Mouse (Mus musculus): ENCODE measurements around the gene 2900011O08Rik.
"Not testable (repeated sequence)": the region's sequence is repeated elsewhere in the genome, so short reads cannot be mapped to it uniquely, and the experiment has no call there.

2900011O08Rik gene

DNA sequence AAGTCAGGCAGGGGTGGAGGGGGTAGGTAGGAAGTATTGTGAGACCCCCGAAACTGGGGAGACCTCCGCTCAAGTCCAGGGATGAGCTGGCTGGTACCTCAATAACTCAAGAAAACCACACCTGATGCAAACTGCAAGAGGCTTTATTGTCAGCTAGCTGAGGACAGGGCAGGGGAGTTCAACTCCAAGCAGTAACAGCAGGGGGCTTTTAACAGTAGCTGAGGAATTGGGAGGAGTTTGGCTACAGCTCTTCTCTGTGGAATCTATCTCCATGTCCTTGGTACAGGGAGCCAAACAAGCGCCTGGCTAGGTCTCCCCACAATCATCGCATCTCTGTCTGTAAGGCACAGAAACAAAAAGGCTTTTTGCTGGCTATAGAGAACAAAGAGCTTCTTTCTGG lies 80.2 kb downstream of the 2900011O08Rik start:
- DNase-seq (ENCODE audit: low spot score in 2 of 2) = not testable (repeated sequence)

DNA sequence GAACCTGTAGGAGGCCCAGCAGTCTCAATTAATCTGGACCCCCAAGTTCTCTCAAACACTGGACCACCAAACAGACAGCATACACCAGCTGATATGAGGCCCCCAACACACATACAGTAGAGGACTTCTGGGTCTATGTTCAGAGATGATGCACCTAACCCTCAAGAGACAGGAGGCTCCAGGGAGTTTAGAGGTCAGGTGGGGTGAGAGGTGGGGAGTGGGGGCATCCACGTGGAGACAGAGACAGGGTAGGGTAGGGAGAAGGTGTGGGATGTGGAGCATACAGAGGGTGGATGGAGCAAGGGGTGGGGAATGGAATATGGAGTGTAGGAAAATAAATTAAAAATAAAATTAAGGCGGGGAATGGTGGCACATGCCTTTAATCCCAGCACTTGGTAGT lies 82.3 kb downstream of the 2900011O08Rik start:
- not testable (repeated sequence) for DNase-seq (ENCODE audit: low spot score in 2 of 2)

GRCm38 (mm10) chr16:14070471-14071169 lies 84.2 kb downstream of the 2900011O08Rik start:
- no peak for DNase-seq (ENCODE audit: low spot score in 2 of 2)

DNA sequence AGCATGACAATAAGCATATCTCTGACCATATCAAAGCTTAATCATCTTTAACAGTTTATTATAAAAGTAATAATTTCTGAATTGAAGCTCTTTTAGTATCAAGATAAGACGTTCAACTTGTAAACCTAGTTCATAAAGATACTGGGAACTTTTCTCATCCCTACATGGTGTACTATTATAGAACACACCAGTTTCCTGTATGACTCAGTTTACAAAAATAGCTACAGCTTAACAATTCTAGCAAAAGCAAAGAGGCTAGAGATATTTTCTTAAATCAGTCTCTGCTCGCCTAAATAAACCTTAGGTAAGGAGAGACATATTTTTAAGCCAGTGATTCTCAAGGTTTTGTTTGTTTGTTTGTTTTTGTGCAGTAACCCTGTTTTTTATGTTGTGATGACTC lies 96.5 kb downstream of the 2900011O08Rik start:
- DNase-seq (ENCODE audit: low spot score in 2 of 2) = no peak

DNA sequence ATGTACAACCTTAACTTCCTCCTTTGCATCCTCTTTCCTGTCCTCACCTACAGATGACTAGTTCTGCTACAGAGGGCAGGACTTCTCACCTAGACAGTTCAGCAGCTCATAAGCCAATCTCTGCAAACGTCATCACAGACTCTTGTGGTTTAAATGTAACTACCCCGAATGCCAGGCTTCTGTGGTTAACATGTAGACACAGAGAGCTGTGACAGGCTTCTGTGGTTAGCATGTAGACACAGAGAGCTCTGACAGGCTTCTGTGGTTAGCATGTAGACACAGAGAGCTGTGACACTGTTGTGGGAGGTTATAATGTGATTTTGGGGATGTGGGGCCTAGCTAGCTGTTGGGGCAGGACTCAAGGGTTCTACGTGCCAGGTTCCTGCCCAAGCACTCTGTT lies 101.8 kb downstream of the 2900011O08Rik start:
- DNase-seq (ENCODE audit: low spot score in 2 of 2) = no peak

DNA sequence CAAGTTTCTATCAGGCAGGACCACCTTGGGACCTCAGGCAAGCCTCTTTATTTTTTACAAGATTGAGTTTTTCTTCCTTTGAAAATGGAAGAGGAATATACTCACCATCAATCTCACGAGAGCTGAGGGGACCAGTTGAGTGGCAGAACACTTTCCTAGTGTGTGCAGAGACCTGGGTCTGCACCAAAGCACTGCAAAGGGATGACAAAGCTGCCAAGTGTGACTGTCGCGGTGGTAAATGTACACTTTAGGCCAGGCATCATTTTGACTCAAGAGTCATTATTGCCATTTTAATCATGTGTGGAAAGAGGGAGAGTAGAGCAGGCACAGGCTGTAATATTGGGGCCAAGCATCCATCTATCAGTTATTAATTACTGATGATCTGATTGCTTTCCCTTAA lies 102.9 kb downstream of the 2900011O08Rik start:
- DNase-seq (ENCODE audit: low spot score in 2 of 2) = no peak

DNA sequence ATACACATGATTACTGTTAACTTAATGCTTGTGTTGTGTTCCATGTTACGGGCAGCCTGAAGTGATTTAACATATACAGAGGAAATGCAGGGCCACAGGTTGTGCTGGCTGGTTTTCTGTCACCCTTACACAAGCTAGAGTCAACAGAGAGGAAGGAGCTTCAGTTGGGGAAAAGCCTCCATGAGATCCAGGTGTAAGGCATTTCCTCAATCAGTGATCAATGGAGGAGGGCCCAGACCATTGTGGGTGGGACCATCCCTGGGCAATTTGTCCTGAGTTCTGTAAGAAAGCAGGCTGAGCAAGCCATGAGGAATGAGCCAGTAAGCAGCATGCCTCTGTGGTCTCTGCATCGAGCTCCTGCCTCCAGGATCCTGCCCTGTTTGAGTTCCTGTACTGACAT lies 105.4 kb downstream of the 2900011O08Rik start:
- DNase-seq (ENCODE audit: low spot score in 2 of 2) = no peak

GRCm38 (mm10) chr16:14105891-14106290 lies 119.5 kb downstream of the 2900011O08Rik start:
- DNase-seq (ENCODE audit: low spot score in 2 of 2) = no peak

DNA sequence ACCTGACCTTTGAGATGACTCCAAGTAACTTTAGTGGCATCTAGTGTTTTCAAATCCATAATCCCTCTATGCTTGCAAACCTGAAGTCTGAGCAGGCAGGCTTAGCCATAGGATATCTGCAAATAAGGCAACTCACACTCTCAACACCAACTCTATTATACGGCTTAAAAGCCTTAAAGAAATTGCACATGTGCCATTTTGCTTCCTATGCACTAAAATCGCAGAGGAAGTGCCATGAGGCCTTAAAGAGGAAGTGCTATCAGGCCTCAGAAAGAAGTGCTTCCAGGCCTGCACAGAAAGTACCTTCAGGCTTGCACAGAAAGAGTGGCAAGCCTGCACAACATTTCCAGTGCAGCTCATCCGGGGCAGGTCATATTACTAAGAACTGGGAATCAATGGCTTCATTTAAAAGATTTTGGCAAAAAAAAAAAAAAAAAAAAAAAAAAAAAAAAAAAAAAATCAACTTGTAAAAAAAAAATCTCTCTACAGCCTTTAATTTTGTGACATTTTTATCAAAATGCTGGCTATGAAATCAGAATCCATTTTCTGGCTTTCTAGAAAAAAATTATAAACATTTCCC lies 123.3 kb downstream of the 2900011O08Rik start:
- DNase-seq (ENCODE audit: low spot score in 2 of 2) = no peak

DNA sequence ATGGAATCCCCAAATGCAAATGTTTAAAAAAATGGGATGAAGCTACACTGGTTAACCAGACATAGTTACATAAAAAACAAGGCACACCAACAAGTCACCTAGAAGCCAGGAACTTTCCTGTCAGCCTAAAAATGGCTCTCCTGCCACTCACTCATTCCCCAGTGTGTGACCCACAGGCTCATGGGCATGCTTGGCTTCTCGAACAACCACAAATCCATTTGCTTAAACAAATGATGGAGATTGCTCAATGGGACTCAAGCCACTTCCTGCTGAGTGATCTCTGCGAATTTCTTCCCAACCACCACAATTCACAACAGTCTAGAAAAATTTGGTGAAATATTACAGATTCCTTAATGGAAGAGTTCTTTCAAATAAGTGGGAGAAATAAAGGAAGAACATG lies 124.5 kb downstream of the 2900011O08Rik start:
- DNase-seq (ENCODE audit: low spot score in 2 of 2) = no peak

DNA sequence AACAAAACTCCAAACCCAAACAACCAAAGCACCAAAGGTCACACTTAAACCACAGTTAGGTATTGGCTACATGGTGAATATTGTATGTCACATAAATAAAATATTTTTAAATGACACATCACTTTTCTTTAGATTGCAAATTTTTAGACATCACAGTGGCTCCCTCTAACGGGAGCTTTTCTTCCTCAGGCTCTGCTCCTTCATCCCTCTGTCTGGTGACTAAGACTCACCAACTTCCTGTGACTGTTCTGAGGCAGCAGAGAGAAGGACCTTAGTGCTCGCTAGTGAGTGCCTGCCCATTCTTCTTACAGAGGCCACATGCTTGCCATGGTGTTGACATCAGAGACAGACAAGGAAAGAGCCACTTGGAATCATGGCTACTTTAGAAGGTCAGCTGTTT lies 125.7 kb downstream of the 2900011O08Rik start:
- no peak for DNase-seq (ENCODE audit: low spot score in 2 of 2)

- DNase-seq (ENCODE audit: low spot score in 2 of 2) = no peak
Measured at GRCm38 (mm10) chr16:14112742-14113141, 126.3 kb downstream of the 2900011O08Rik start.

- no peak for DNase-seq (ENCODE audit: low spot score in 2 of 2)
Measured at GRCm38 (mm10) chr16:14117299-14117698, 130.9 kb downstream of the 2900011O08Rik start.

GRCm38 (mm10) chr16:14120941-14121340 lies 134.5 kb downstream of the 2900011O08Rik start:
- DNase-seq (ENCODE audit: low spot score in 2 of 2) = no peak

- no peak for DNase-seq (ENCODE audit: low spot score in 2 of 2)
Measured at GRCm38 (mm10) chr16:14121563-14121962, 135.2 kb downstream of the 2900011O08Rik start.

DNA sequence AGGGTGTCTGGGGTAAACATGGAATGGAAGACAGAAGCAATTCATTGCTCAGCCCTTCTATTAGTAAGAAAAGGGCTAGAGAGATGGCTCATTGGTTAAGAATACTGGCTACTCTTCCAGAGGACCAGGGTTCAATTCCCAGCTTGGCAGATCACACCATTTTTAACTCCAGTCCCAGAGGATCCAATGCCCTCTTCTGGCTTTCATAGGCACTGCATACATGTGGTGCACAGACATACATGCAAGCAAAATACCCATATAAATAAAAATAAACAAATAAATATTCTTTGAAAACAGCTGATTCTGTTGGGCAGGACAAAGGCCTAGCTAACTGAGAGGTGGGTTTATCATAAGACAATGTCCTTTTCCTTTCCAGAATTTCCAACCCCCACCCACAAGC lies 136.2 kb downstream of the 2900011O08Rik start:
- no peak for DNase-seq (ENCODE audit: low spot score in 2 of 2)

GRCm38 (mm10) chr16:14123901-14124300 lies 137.5 kb downstream of the 2900011O08Rik start:
- no peak for DNase-seq (ENCODE audit: low spot score in 2 of 2)

DNA sequence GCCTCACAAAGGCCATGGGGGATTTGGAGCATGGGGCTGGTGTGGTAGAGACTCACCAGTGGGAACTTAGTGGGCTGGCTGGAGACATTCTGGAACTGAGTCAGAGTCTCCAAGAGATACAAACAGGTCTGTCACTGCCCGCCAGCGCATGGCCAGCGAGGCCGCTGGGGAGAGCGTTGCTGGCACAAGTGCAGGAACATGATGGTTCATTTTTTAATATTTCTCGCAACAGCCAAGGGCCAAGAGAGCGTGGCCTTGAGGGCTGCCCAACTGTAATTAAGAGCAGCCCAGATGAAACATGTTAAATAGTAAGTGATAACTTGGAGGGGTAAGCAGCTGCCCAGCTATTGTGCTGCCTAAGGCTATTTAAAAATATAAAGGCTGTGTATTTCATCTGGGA lies 138.3 kb downstream of the 2900011O08Rik start:
- peak in 1 of 2 experiments; percentile 23 for DNase-seq (ENCODE audit: low spot score in 2 of 2)

DNA sequence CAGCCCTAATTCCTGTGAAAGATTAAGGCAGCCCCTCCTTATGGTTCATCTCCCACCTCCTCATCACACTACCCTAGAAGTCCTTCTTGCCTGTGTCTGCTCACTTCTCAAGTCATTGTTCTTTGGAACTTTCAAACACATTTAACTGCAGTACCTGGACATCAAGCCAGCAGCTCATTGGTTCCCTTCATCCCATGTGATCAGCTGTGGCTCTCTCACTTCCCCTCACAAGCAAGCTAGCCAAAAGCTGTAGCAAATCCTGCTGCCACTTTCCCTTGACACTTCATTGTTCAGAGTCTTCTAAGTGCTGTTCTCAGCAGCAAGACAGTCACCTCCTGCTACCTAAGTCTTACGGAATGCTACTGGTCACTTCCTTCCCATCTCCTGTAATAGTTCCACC lies 138.8 kb downstream of the 2900011O08Rik start:
- no peak for DNase-seq (ENCODE audit: low spot score in 2 of 2)

DNA sequence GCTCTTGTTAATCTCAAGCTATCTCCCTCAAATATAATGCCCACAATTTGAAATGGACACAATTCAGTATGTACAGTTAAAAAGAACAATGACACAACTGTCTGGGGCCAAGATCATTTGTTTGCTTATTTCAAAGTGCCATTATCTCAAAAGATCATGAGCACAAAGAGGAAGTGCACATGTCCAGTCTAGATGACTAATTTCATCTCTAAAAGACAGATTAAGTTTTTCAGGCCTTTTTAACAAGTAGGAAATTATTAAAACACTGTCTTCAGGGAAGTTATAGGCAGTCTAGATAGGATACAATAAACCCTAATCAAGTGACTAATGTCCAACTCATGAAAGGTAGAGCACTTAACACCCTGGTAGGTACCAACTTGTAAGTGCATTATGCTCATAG lies 142.6 kb downstream of the 2900011O08Rik start:
- no peak for DNase-seq (ENCODE audit: low spot score in 2 of 2)

GRCm38 (mm10) chr16:14130796-14131195 lies 144.4 kb downstream of the 2900011O08Rik start:
- no peak for DNase-seq (ENCODE audit: low spot score in 2 of 2)

DNA sequence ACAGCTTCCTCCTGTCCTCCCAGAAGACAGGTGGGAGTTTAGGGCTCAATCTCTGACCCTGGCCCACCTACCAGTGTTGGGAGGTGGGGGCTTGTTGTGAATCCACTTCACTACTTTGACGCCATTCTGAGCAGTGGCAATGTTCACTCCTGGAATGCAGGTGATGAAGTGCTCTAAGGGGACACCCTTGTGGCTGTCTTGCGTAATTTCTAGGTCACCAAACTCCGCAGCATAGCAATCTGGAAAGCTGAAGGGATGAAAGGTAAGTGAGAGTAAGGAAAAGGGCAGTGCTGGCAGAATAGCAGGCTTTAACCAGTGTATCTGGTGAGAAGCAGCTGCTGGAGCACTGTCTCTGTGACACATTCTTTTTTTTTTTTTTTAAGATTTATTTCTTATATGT lies 145.0 kb downstream of the 2900011O08Rik start:
- DNase-seq (ENCODE audit: low spot score in 2 of 2) = no peak

GRCm38 (mm10) chr16:14131838-14132237 lies 145.4 kb downstream of the 2900011O08Rik start:
- no peak for DNase-seq (ENCODE audit: low spot score in 2 of 2)

GRCm38 (mm10) chr16:14135014-14135413 lies 148.6 kb downstream of the 2900011O08Rik start:
- DNase-seq (ENCODE audit: low spot score in 2 of 2) = no peak
